Mouse (Mus musculus): ENCODE data around the gene Apex1.
"Not testable (repeated sequence)": the region's sequence is repeated elsewhere in the genome, so short reads cannot be mapped to it uniquely, and the experiment has no call there.

Apex1 gene

DNA sequence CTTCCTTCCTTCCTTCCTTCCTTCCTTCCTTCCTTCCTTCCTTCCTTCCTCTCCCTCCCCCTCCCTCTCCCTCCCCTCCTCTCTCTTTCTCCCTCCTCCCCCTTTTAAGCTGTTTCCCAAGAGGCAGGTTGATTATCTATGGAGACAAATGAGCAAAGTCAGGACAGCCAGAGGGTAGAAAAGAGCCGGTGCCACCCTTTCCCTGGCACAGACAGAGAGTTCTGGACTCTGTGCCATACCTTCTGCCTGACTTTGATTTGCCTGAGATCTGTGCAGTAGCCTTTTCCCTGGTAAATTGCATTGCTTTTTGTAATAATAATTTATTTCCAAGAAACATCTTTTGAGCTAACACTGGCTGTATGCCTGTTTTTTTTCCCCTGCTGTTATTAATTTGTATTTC lies 44.3 kb downstream of the Apex1 start:
- DNase-seq (ENCODE audit: low read depth, low spot score), result no peak

GRCm38 (mm10) chr14:50969558-50970544 lies 45.1 kb downstream of the Apex1 start:
- DNase-seq (ENCODE audit: low read depth, low spot score), result no peak

DNA sequence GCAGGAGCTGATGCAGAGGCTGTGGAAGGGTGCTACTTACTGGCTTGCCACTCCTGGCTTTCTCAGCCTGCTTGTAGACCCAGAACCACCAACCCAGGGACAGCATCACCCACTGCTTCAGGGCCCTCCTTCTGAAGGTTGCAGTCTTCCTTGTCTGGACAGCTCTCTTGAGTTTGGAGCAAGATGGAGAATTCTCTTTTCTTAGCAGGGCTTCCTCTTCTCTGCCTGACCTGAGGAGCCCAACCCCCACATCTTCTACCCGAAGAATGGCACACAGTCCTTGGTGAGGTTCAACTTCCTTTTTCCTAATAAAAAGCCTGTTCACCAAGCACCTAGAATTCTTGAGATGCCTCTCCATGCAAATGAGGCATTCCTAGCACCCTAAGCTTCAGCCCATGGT lies 46.1 kb downstream of the Apex1 start:
- DNase-seq (ENCODE audit: low read depth, low spot score), result no peak

GRCm38 (mm10) chr14:50973054-50973453 lies 48.3 kb downstream of the Apex1 start:
- DNase-seq (ENCODE audit: low read depth, low spot score), result not testable (repeated sequence)

DNA sequence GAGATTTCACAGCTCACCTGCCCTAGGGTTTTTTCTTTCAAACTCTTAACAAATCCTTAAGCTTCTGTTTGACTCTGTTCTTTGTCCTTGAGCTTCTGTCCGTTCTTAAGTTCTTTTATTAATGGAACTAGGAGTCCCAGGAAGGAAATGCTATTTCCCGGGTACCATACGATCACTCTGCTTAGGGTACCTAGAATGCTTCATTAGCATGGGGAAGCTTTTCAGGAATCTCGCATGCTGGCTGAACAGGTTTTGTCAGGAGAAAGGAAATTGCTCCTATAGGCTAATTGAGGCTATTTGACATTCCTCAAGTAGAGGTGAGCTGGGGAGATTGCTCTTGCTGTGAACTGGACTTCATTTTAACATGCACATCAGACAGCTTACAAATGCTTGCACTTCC lies 48.9 kb downstream of the Apex1 start:
- DNase-seq (ENCODE audit: low read depth, low spot score), result no peak

DNA sequence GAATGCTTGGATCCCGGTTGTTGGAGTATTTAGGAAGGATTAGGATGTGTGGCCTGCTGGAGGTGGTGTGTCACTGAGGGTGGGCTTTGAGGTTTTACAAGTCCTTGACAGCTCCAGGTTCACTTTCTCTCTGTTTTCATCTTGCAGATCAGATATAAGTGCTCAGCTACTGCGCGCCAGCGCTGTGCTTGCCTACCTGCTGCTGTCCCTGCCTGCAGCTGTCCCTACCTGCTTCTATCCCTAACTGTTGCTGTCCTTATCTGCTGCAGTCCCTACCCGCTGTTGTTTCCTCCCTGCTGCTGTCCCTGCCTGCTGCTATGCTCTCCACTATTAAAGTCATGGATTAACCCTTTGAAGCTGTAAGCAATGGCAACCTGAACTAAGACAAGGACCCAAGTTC lies 50.2 kb downstream of the Apex1 start:
- no peak for DNase-seq (ENCODE audit: low read depth, low spot score)

GRCm38 (mm10) chr14:50976674-50977073 lies 51.9 kb downstream of the Apex1 start:
- no peak for DNase-seq (ENCODE audit: low read depth, low spot score)

Measured in c-Kit-negative CD71-positive TER-119-positive erythroid progenitor cells, embryonic 14.5 days (primary cell).